Mouse (Mus musculus) myocyte (in vitro differentiated cells): Measurements from ENCODE around the gene Hsd17b11.

Experiments used
- CEBPB ChIP-seq: IDR thresholded peaks from 2 replicates; pipeline ENCODE4 v1.6.1; 2011; ENCODE audit warnings: mild to moderate bottlenecking, moderate library complexity; ENCODE audit not compliant: poor library complexity, insufficient read depth, severe bottlenecking
- POLR2A ChIP-seq: IDR thresholded peaks from one replicate; pipeline ENCODE4 v1.6.1; 2011; ENCODE audit warnings: low read depth, mild to moderate bottlenecking, control low read depth, moderate library complexity; ENCODE audit not compliant: insufficient read length
- POLR2AphosphoS2 ChIP-seq: IDR thresholded peaks from one replicate; pipeline ENCODE4 v1.6.1; 2011; ENCODE audit warnings: low read depth, control low read depth; ENCODE audit not compliant: insufficient read length

DNA sequence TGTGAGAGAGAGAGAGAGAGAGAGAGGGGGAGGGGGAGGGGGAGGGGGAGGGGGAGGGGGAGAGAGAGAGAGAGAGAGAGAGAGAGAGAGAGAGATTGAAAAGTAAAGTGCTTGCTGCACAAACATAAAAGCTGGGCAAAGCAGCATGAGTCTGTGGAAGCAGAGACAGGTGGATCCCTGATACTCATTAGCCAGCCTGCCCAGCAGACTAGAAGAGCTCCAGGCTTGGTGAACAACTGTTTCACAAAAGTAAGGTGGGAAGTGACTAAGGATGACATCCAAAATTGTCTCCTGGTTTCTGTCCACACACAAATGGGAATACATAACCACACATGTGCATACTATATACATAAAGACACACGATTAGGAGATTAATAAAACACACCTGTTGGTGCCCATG, 81.9 kb downstream of the Hsd17b11 start:
- TF ChIP-seq POLR2A: no peak
- TF ChIP-seq CEBPB: no peak
- no peak for TF ChIP-seq POLR2AphosphoS2
